Mouse (Mus musculus): ENCODE measurements around the gene Sept14. TPM values are rescaled to one million over a fixed set of nuclear protein-coding genes. Genes with fewer than 3 reads are reported as not detected.

Gene Sept14
- total and polyA plus RNA-seq, 3 experiments = not detected

DNA sequence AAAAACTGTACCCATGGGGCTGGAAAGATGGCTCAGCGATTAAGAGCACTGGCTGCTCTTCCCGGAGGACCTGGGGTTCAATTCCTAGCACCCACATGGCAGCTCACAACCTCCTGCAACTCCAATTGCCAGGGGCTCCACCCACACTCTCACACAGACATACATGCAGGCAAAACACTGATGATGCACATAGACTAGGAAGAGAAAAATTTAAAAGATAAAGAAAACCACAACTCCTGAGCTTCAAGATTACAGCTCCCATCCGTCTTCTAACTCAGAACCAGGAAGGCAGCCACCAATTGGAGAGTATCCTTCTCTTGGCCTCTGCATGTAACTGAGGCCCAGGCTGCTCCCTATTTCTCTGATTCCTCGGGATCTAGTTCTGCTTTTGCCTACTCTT lies 16.0 kb upstream of the Sept14 start:
- H3K27ac ChIP-seq (ENCODE audit: insufficient read depth, low read depth) = no peak overlapping the region

GRCm38 (mm10) chr5:129720176-129720575 lies 11.9 kb upstream of the Sept14 start:
- Histone ChIP-seq H3K4me2 (ENCODE audit: insufficient read depth, low read depth, poor library complexity, severe bottlenecking) (no peak overlapping the region), H3K9ac (ENCODE audit: insufficient read depth, low read depth) (no peak overlapping the region), H3K36me3 (replicated peaks in 1 of 2; ENCODE audit: control insufficient read depth in 1 of 2, insufficient read depth in 1 of 2, low read length in 1 of 2) (peaks cover 31 to 42% of the 10 kb centered on the region in 2 experiments), H3K27me3 (replicated peaks) (no peaks in the 10 kb centered on the region), H3K79me2 (replicated peaks; ENCODE audit: control insufficient read depth, extremely low read depth, insufficient read depth, poor library complexity, severe bottlenecking) (peaks cover 9% of the 10 kb centered on the region; the same call in 1 of the 2 replicates), H3K4me1 (ENCODE audit: control insufficient read depth in 1 of 2, insufficient read depth in 2 of 2) (peaks cover 0 to 20% of the 10 kb centered on the region in 2 experiments; a peak in 3 of 4 replicates), H3K27ac (ENCODE audit: insufficient read depth, low read depth) (no peak overlapping the region), H3K9me3 (replicated peaks; ENCODE audit: low read length) (peaks cover 2% of the 10 kb centered on the region), H3K4me3 (replicated peaks in 1 of 3; ENCODE audit: low read depth in 2 of 3, low read length in 2 of 3, poor library complexity in 1 of 3) (no peak overlapping the region)
- in situ Hi-C loops (cut with MboI; ENCODE audit: low pct_ligation_motif_present, low pct_unique_long_range_greater_than_20kb, low sequenced_read_pairs) = no loop called here
- DNase-seq (ENCODE audit: extremely low read depth) = no peak
- dilution Hi-C loops (cut with MboI; ENCODE audit: extremely low pct_ligation_motif_present, extremely low pct_unique_long_range_greater_than_20kb, low sequenced_read_pairs) = no loop called here
- TF ChIP-seq GABPA (IDR thresholded peaks at IDR 0.05; ENCODE audit: insufficient replicate concordance, low read depth, low read length) (no peak), CTCF (conservative IDR thresholded peaks at IDR 0.05 in 1 of 2, IDR thresholded peaks at IDR 0.05 in 1 of 2; ENCODE audit: low read depth in 2 of 2, low read length in 2 of 2) (peak; percentile 10 to 14; a peak in 1 of 4 replicates)

More for the DNA sequence above, 16.0 kb upstream of the Sept14 start:
- TF ChIP-seq KAT2A (IDR thresholded peaks at IDR 0.05; ENCODE audit: insufficient replicate concordance, low read length) (no peak), JUND (conservative IDR thresholded peaks at IDR 0.05; ENCODE audit: low read depth, low read length) (no peak), POLR2AphosphoS2 (IDR thresholded peaks at IDR 0.05; ENCODE audit: low read depth, low read length) (no peak), CHD1 (IDR thresholded peaks at IDR 0.05; ENCODE audit: low read depth, low read length) (0 out of 2 replicates have a peak, but pooled peaks have one; percentile 15)
- Histone ChIP-seq H3K79me2 (replicated peaks; ENCODE audit: control insufficient read depth, extremely low read depth, insufficient read depth, poor library complexity, severe bottlenecking) (peaks cover 5% of the 10 kb centered on the region; the same call in 1 of the 2 replicates), H3K9ac (ENCODE audit: insufficient read depth, low read depth) (peak overlapping the region; percentile 69), H3K4me3 (replicated peaks in 1 of 3; ENCODE audit: low read depth in 2 of 3, low read length in 2 of 3, poor library complexity in 1 of 3) (peak overlapping the region; percentile 43 to 76 (median 68)), H3K9me3 (replicated peaks; ENCODE audit: low read length) (peaks cover 2% of the 10 kb centered on the region), H3K4me1 (ENCODE audit: control insufficient read depth in 1 of 2, insufficient read depth in 2 of 2) (peaks cover 4 to 18% of the 10 kb centered on the region in 2 experiments; a peak in 3 of 4 replicates), H3K4me2 (ENCODE audit: insufficient read depth, low read depth, poor library complexity, severe bottlenecking) (peak overlapping the region; percentile 49), H3K27me3 (replicated peaks) (no peaks in the 10 kb centered on the region), H3K36me3 (replicated peaks in 1 of 2; ENCODE audit: control insufficient read depth in 1 of 2, insufficient read depth in 1 of 2, low read length in 1 of 2) (peaks cover 5 to 18% of the 10 kb centered on the region in 2 experiments)
- dilution Hi-C loops (cut with MboI; ENCODE audit: extremely low pct_ligation_motif_present, extremely low pct_unique_long_range_greater_than_20kb, low sequenced_read_pairs) (no loop called here), in situ Hi-C loops (cut with MboI; ENCODE audit: low pct_ligation_motif_present, low pct_unique_long_range_greater_than_20kb, low sequenced_read_pairs) (no loop called here)
- DNase-seq (ENCODE audit: extremely low read depth) = no peak

DNA sequence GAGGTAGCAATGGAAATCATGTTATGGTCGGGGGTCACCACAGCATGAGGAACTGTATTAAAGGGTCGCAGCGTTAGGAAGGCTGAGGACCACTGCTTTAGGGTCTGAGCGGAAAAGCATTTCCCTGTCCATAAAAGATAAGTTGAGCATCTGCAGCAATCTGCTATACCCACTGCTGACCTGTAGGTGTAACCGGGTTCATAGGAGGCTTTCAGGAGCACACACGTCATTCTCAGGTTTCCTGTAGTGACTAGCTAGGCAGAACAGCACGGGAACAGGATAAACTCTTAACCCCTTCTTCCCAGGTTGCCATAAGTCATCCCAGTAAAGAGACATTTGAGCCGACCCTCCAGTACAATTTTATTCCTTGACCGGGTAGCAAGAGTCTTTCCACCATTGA lies 8.7 kb upstream of the Sept14 start:
- peaks cover 31 to 42% of the 10 kb centered on the region in 2 experiments for H3K36me3 ChIP-seq (replicated peaks in 1 of 2; ENCODE audit: control insufficient read depth in 1 of 2, insufficient read depth in 1 of 2, low read length in 1 of 2)
- H3K79me2 ChIP-seq (replicated peaks; ENCODE audit: control insufficient read depth, extremely low read depth, insufficient read depth, poor library complexity, severe bottlenecking) = peaks cover 9% of the 10 kb centered on the region; the same call in 1 of the 2 replicates
- H3K4me1 ChIP-seq (ENCODE audit: control insufficient read depth in 1 of 2, insufficient read depth in 2 of 2) = peaks cover 0 to 13% of the 10 kb centered on the region in 2 experiments; a peak in 3 of 4 replicates
- H3K27ac ChIP-seq (ENCODE audit: insufficient read depth, low read depth) = no peak overlapping the region
- dilution Hi-C loops (cut with MboI; ENCODE audit: extremely low pct_ligation_motif_present, extremely low pct_unique_long_range_greater_than_20kb, low sequenced_read_pairs) = no loop called here
- H3K27me3 ChIP-seq (replicated peaks) = peaks cover 12% of the 10 kb centered on the region
- no peak overlapping the region for H3K4me2 ChIP-seq (ENCODE audit: insufficient read depth, low read depth, poor library complexity, severe bottlenecking)
- no peak overlapping the region for H3K4me3 ChIP-seq (replicated peaks in 1 of 3; ENCODE audit: low read depth in 2 of 3, low read length in 2 of 3, poor library complexity in 1 of 3)
- DNase-seq (ENCODE audit: extremely low read depth) = peak; percentile 20
- peak in 1 of 2 experiments; percentile 11; a peak in 1 of 4 replicates for TF ChIP-seq CTCF (conservative IDR thresholded peaks at IDR 0.05 in 1 of 2, IDR thresholded peaks at IDR 0.05 in 1 of 2; ENCODE audit: low read depth in 2 of 2, low read length in 2 of 2)
- TF ChIP-seq SMC3 (IDR thresholded peaks at IDR 0.05; ENCODE audit: low read depth, low read length) = no peak
- in situ Hi-C loops (cut with MboI; ENCODE audit: low pct_ligation_motif_present, low pct_unique_long_range_greater_than_20kb, low sequenced_read_pairs) = no loop called here
- no peak overlapping the region for H3K9ac ChIP-seq (ENCODE audit: insufficient read depth, low read depth)
- peaks cover 2% of the 10 kb centered on the region for H3K9me3 ChIP-seq (replicated peaks; ENCODE audit: low read length)

Measured in CH12.LX (cell line).